Mouse (Mus musculus): ENCODE data around the gene Snrk. TPM values are rescaled to one million over a fixed set of nuclear protein-coding genes. Genes with fewer than 3 reads are reported as not detected.
"Not testable (repeated sequence)": the region's sequence is repeated elsewhere in the genome, so short reads cannot be mapped to it uniquely, and the experiment has no call there.

The Snrk gene
- polyA plus RNA-seq, 1 experiment, result 49.0 TPM

DNA sequence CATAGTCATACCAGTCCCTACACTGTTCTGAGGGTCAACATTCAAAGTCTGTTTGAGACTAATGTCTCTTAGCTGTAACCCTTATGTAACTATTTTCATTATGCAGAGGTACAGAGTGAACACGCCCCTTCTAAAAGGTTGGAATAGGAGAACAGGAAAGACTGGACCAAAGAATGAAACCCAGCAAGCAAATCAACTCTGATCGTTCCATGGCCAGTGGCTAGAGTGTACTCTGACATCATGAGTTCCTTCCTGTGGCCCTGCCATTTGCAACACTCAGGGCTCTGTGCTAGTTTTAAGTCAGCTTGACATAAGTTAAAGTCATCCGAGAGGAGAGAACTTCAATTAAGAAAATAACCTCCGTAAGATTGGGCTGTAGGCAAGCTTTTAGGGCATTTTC lies 35.0 kb downstream of the Snrk start:
- H3K4me3 ChIP-seq (ENCODE audit: insufficient read depth, low read depth, low read length), result no peak overlapping the region
- no peak overlapping the region for H3K27ac ChIP-seq (ENCODE audit: insufficient read depth, low read depth, low read length)
- DNase-seq, result no peak
- H3K27me3 ChIP-seq (replicated peaks; ENCODE audit: control insufficient read depth, insufficient read depth, low read length), result no peaks in the 10 kb centered on the region
- 59% methylated on average over 4 of the region's 4 CpGs for WGBS
- peaks cover 43% of the 10 kb centered on the region; the same call in 1 of the 2 replicates for H3K4me1 ChIP-seq (ENCODE audit: control insufficient read depth, insufficient read depth, low read length)
- H3K36me3 ChIP-seq (ENCODE audit: control insufficient read depth, insufficient read depth, low read length), result peaks cover under 1% of the 10 kb centered on the region
- TF ChIP-seq POLR2A (IDR thresholded peaks at IDR 0.05; ENCODE audit: low read depth, low read length), result no peak
- no peak for TF ChIP-seq CTCF (conservative IDR thresholded peaks at IDR 0.05; ENCODE audit: insufficient read depth, insufficient read length, low read depth, low read length)

DNA sequence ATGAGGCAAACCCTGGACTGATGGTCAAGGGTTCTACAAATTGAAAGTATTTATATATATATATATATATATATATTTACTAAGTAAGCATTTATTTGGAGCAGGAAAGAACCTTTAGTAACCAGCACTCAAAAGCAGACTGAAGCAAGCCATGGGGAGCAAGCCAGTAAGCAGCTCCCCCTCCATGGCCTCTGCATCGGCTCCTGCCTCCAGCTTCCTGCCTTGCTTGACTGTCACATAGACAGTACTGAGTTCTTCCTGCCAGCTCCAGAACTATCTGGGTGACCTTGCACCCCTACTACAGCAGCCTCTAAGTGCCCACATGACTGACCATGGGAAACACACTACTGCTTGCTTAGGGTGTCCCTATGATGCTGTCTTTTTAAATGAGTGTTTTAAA lies 35.4 kb downstream of the Snrk start:
- TF ChIP-seq CTCF (conservative IDR thresholded peaks at IDR 0.05; ENCODE audit: insufficient read depth, insufficient read length, low read depth, low read length) (no peak), POLR2A (IDR thresholded peaks at IDR 0.05; ENCODE audit: low read depth, low read length) (no peak)
- Histone ChIP-seq H3K4me3 (ENCODE audit: insufficient read depth, low read depth, low read length) (no peak overlapping the region), H3K27me3 (replicated peaks; ENCODE audit: control insufficient read depth, insufficient read depth, low read length) (no peaks in the 10 kb centered on the region), H3K4me1 (ENCODE audit: control insufficient read depth, insufficient read depth, low read length) (peaks cover 43% of the 10 kb centered on the region; the same call in 1 of the 2 replicates), H3K27ac (ENCODE audit: insufficient read depth, low read depth, low read length) (no peak overlapping the region; the same call in 1 of the 2 replicates), H3K36me3 (ENCODE audit: control insufficient read depth, insufficient read depth, low read length) (peaks cover 2% of the 10 kb centered on the region)
- DNase-seq, result no peak
- 46% methylated on average over 1 of the region's 1 CpGs for WGBS

DNA sequence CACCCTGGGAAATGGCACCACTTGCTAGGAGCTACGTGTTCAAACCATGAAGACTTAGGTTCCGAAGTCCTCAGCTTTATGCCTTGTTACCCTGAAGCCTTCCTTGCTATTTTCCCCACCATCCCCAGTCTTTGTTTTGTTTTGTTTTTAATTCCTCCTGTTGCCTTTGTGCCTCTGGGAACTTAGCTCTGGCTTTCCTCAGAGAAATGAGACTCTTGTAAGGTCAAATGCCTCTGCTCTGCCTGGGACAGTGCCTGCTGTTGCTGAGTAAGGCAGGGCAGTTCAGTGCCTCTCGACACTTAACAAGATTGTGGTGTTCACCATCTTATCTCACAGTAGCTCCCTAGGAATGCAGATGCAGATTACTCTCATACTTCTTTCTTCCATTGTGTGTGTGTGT lies 36.4 kb downstream of the Snrk start:
- no peak for DNase-seq
- no peak overlapping the region for H3K27ac ChIP-seq (ENCODE audit: insufficient read depth, low read depth, low read length)
- TF ChIP-seq CTCF (conservative IDR thresholded peaks at IDR 0.05; ENCODE audit: insufficient read depth, insufficient read length, low read depth, low read length) (no peak), POLR2A (IDR thresholded peaks at IDR 0.05; ENCODE audit: low read depth, low read length) (no peak)
- peaks cover 2% of the 10 kb centered on the region for H3K36me3 ChIP-seq (ENCODE audit: control insufficient read depth, insufficient read depth, low read length)
- H3K27me3 ChIP-seq (replicated peaks; ENCODE audit: control insufficient read depth, insufficient read depth, low read length), result no peaks in the 10 kb centered on the region
- peaks cover 40% of the 10 kb centered on the region; the same call in 1 of the 2 replicates for H3K4me1 ChIP-seq (ENCODE audit: control insufficient read depth, insufficient read depth, low read length)
- H3K4me3 ChIP-seq (ENCODE audit: insufficient read depth, low read depth, low read length), result no peak overlapping the region
- WGBS, result 66% methylated on average over 3 of the region's 3 CpGs

DNA sequence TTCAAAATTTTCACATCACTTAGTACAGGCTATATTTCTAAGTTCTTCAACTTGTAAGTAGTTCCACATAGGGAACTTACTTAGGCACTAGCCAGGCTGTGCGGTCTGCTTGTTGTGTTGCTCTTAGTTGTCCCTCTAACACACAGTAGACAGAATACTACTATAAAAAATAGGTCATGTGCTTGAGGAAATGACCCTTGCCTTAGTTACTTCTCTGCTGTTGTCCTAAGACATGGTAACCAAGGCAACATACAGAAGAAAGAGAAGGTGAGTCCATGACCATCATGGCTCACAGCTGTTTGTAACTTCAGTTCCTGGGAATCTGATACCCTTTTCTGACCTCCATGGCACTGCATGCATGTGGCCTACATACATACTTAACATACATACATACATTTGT lies 38.1 kb downstream of the Snrk start:
- H3K36me3 ChIP-seq (ENCODE audit: control insufficient read depth, insufficient read depth, low read length), result peaks cover 2% of the 10 kb centered on the region
- H3K4me1 ChIP-seq (ENCODE audit: control insufficient read depth, insufficient read depth, low read length), result peaks cover 31% of the 10 kb centered on the region; the same call in 1 of the 2 replicates
- TF ChIP-seq POLR2A (IDR thresholded peaks at IDR 0.05; ENCODE audit: low read depth, low read length), result no peak
- TF ChIP-seq CTCF (conservative IDR thresholded peaks at IDR 0.05; ENCODE audit: insufficient read depth, insufficient read length, low read depth, low read length), result no peak
- no peak for DNase-seq
- no peak overlapping the region for H3K4me3 ChIP-seq (ENCODE audit: insufficient read depth, low read depth, low read length)
- 35% methylated on average over 1 of the region's 1 CpGs for WGBS
- H3K27ac ChIP-seq (ENCODE audit: insufficient read depth, low read depth, low read length), result no peak overlapping the region
- no peaks in the 10 kb centered on the region for H3K27me3 ChIP-seq (replicated peaks; ENCODE audit: control insufficient read depth, insufficient read depth, low read length)

DNA sequence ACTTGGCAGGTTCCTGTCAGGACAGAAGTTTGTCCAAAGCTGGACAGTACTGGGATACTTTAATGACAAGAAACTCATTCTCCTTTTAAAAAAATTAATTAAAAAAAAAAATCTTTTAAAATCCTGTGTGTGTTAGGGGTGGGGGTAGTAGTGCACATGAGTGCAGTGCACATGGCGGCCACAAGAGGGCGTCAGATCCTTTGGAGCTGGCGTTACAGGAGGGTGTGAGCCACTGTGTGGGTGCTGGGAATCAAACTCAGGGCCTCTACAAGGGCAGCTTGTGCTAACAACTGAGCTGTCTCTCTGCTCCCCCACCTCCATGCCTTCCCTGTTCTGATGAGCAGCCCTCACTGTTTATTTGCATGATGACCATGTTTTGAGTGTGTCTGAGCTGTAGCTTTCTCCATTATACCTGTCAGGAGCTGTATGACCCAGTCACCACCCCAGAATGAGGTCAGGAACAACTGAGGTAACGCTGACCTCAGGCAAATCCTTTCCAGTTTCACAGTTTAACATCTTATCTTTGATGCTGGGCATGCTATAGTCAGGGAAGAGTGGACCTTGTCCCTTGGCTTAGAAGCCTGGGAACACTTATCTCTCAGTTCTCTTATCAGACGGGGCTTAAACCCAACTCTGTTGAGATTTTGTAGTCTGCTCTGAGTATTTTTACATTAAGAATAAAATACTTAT lies 39.5 kb downstream of the Snrk start:
- Histone ChIP-seq H3K27me3 (replicated peaks; ENCODE audit: control insufficient read depth, insufficient read depth, low read length) (no peaks in the 10 kb centered on the region), H3K4me3 (ENCODE audit: insufficient read depth, low read depth, low read length) (no peak overlapping the region), H3K4me1 (ENCODE audit: control insufficient read depth, insufficient read depth, low read length) (peaks cover 26% of the 10 kb centered on the region; the same call in 1 of the 2 replicates), H3K27ac (ENCODE audit: insufficient read depth, low read depth, low read length) (no peak overlapping the region), H3K36me3 (ENCODE audit: control insufficient read depth, insufficient read depth, low read length) (peaks cover 2% of the 10 kb centered on the region)
- WGBS, result 91% methylated on average over 5 of the region's 5 CpGs
- TF ChIP-seq CTCF (conservative IDR thresholded peaks at IDR 0.05; ENCODE audit: insufficient read depth, insufficient read length, low read depth, low read length) (peak; percentile 40; the same call in 1 of the 2 replicates), POLR2A (IDR thresholded peaks at IDR 0.05; ENCODE audit: low read depth, low read length) (no peak)
- DNase-seq, result no peak

DNA sequence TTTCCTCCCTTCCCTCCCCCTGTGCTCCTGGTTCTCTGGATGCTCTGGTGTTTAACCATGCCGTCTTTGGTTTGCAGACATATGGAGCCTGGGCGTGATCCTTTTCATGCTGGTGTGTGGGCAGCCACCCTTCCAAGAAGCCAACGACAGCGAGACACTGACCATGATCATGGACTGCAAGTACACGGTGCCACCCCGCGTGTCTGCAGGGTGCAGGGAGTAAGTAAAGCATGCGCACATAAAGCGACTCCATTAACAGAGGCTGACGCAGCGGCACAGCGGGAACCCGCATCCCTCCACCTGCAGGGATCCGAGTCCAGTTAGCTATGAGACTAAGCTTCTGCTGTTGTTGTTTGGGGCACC lies 40.0 kb downstream of the Snrk start:
- TF ChIP-seq CTCF (conservative IDR thresholded peaks at IDR 0.05; ENCODE audit: insufficient read depth, insufficient read length, low read depth, low read length), result no peak
- no peak for TF ChIP-seq POLR2A (IDR thresholded peaks at IDR 0.05; ENCODE audit: low read depth, low read length)
- 91% methylated on average over 14 of the region's 14 CpGs for WGBS
- DNase-seq, result no peak
- Histone ChIP-seq H3K27ac (ENCODE audit: insufficient read depth, low read depth, low read length) (no peak overlapping the region), H3K36me3 (ENCODE audit: control insufficient read depth, insufficient read depth, low read length) (peaks cover 2% of the 10 kb centered on the region), H3K4me3 (ENCODE audit: insufficient read depth, low read depth, low read length) (no peak overlapping the region), H3K27me3 (replicated peaks; ENCODE audit: control insufficient read depth, insufficient read depth, low read length) (no peaks in the 10 kb centered on the region), H3K4me1 (ENCODE audit: control insufficient read depth, insufficient read depth, low read length) (peaks cover 22% of the 10 kb centered on the region; the same call in 1 of the 2 replicates)

DNA sequence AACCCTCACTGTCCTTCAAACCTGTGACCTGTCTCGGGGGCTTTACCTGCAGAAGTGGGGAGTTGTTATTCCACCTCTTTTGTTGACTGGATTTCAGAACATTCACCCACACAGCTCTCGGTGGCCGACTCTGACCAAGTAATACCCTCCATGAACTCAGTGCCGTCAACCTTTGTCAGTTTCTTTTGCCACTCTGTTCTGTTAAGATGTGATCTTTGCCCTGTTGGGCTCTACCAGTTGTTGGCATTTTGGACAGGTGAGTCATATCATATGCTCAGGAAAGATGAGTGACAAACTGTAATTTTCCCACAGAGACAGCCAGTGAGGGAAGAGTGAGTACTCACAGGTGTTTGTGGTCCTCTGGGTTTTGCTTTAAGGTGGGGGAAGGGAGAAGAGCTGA lies 47.5 kb downstream of the Snrk start:
- TF ChIP-seq CTCF (conservative IDR thresholded peaks at IDR 0.05; ENCODE audit: insufficient read depth, insufficient read length, low read depth, low read length) (no peak), POLR2A (IDR thresholded peaks at IDR 0.05; ENCODE audit: low read depth, low read length) (no peak)
- Histone ChIP-seq H3K27me3 (replicated peaks; ENCODE audit: control insufficient read depth, insufficient read depth, low read length) (no peaks in the 10 kb centered on the region), H3K27ac (ENCODE audit: insufficient read depth, low read depth, low read length) (no peak overlapping the region), H3K36me3 (ENCODE audit: control insufficient read depth, insufficient read depth, low read length) (no peaks in the 10 kb centered on the region; the same call in 1 of the 2 replicates), H3K4me3 (ENCODE audit: insufficient read depth, low read depth, low read length) (no peak overlapping the region), H3K4me1 (ENCODE audit: control insufficient read depth, insufficient read depth, low read length) (no peaks in the 10 kb centered on the region)
- WGBS, result 74% methylated on average over 4 of the region's 4 CpGs
- peak; percentile 37 for DNase-seq

DNA sequence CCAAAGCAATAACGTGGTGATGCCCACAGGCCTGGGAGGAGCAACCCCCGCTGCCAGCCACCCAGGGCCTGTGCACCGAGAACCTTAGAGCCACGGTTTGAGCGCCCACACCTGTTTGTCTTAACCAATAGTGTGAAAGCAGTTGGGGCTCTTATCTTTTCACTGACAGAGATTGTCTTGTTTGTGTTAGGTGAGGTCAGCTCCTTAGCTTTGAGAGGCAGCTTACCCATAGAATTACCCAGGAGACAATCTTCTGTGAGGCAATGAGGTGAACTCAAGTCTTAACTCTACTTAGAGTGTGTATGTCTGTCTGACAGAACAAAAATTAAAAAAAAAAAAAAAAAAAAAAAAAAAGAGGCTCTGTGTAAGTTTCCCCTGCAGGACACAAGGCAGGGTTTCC lies 50.7 kb downstream of the Snrk start:
- not testable (repeated sequence) for H3K4me3 ChIP-seq (ENCODE audit: insufficient read depth, low read depth, low read length); DNase-seq; H3K27me3 ChIP-seq (replicated peaks; ENCODE audit: control insufficient read depth, insufficient read depth, low read length); H3K36me3 ChIP-seq (ENCODE audit: control insufficient read depth, insufficient read depth, low read length); H3K27ac ChIP-seq (ENCODE audit: insufficient read depth, low read depth, low read length); H3K4me1 ChIP-seq (ENCODE audit: control insufficient read depth, insufficient read depth, low read length)
- 89% methylated on average over 5 of the region's 5 CpGs for WGBS

Data from kidney, adult 2 months (tissue).